Mouse (Mus musculus) E14TG2a.4 (cell line): ENCODE results near the gene Lrrk2.

Source experiments
- H3K27me3 ChIP-seq: 2 replicates; pipeline ENCODE4 v1.6.1; 2014; ENCODE audit warnings: low read length, control low read depth; ENCODE audit not compliant: insufficient read depth
- H3K36me3 ChIP-seq: 2 replicates; pipeline ENCODE4 v1.6.1; 2014; ENCODE audit warnings: low read length, control low read depth; ENCODE audit not compliant: insufficient read depth
- H3K4me1 ChIP-seq: replicated peaks from 2 replicates; pipeline ENCODE4 v1.6.1; 2014; ENCODE audit warnings: low read depth, low read length, control low read depth
- H3K4me3 ChIP-seq: replicated peaks from 2 replicates; pipeline ENCODE4 v1.5.1; 2014; ENCODE audit warnings: mild to moderate bottlenecking, low read length
- H3K9me3 ChIP-seq: 2 replicates; pipeline ENCODE4 v1.6.1; 2014; ENCODE audit warnings: low read length, control low read depth
- CTCF ChIP-seq: conservative IDR thresholded peaks from 2 replicates; pipeline ENCODE4 v1.5.1; 2014; ENCODE audit warnings: low read length
- NANOG ChIP-seq: IDR thresholded peaks from 2 replicates; pipeline ENCODE4 v1.6.1; 2014; ENCODE audit warnings: borderline replicate concordance, low read length, mixed read lengths
- POU5F1 ChIP-seq: IDR thresholded peaks from 2 replicates; pipeline ENCODE4 v1.6.1; 2014; ENCODE audit warnings: low read length, borderline replicate concordance

Gene Lrrk2

DNA sequence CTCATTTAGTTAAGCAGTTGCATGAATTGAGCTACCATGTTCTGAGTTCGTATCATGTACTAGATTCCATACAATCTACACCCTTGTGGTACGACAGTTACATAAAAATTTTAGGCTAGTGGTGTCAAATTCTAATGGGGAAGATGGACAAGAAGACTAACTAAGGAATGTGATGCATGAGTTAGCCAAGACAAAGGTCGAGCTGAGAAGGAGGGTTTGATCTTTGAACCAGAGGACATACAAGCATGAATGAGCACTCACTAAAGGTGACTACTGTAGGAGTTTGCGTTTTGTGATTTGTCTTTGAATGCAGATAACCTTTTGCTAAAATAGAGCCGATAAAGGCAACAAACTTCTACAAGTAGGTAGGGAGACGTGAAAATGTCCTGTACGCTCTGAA lies 31.1 kb downstream of the Lrrk2 start:
- no peak overlapping the region for H3K4me3 ChIP-seq

DNA sequence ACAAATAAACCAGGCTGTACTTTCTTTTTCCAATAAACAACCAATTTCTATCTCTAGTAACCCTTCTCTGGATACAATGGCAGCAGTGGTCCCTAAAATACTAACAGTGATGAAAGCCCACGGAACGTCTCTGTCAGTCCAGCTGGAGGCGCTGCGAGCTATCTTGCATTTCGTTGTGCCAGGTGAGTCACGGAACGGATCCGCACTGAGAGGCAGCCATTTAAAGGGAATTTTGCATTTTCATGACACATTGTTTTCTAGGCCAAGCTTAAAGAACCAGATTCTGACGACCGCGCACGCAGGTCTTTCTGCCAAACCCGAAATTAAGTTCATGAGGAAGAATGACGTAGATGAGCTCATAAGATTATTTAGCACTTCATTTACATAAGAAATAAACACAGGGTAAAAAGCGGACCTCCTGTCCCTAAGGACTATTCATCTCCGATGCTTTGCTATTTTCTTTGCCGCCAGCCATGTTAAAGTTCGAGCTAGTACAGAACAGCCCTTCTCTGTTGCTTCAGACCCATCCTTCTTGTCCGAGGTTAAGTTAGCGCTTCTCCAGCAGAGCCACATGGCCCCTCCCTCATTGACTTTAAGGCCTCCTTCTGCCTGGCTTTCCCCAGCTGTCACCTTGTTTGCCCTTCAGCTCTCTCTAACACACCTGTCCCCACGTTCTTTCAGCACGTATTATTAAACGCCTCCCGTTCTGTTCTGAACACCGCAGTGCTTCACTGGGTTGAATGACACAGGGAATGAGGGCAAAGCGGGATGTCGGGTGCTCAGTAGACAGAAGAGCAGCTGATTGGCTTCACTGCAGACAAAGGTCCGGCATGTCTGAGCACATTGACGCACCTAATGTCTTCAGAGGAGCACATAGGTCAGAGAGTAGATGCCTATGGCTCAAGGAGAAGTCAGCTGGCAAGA lies 36.5 kb downstream of the Lrrk2 start:
- TF ChIP-seq POU5F1 (no peak), CTCF (0 out of 2 replicates have a peak, but pooled peaks have one; percentile 12)
- H3K27me3 ChIP-seq, result peaks cover 5% of the 10 kb centered on the region; the same call in 1 of the 2 replicates
- H3K36me3 ChIP-seq, result no peaks in the 10 kb centered on the region
- no peaks in the 10 kb centered on the region for H3K9me3 ChIP-seq
- peaks cover 10% of the 10 kb centered on the region for H3K4me1 ChIP-seq
- H3K4me3 ChIP-seq, result peak overlapping the region; percentile 32

More for the DNA sequence above, 31.1 kb downstream of the Lrrk2 start:
- Histone ChIP-seq H3K27me3 (no peaks in the 10 kb centered on the region), H3K36me3 (no peaks in the 10 kb centered on the region), H3K4me1 (peaks cover 8% of the 10 kb centered on the region), H3K9me3 (no peaks in the 10 kb centered on the region)
- TF ChIP-seq POU5F1 (no peak), CTCF (no peak), NANOG (no peak)

DNA sequence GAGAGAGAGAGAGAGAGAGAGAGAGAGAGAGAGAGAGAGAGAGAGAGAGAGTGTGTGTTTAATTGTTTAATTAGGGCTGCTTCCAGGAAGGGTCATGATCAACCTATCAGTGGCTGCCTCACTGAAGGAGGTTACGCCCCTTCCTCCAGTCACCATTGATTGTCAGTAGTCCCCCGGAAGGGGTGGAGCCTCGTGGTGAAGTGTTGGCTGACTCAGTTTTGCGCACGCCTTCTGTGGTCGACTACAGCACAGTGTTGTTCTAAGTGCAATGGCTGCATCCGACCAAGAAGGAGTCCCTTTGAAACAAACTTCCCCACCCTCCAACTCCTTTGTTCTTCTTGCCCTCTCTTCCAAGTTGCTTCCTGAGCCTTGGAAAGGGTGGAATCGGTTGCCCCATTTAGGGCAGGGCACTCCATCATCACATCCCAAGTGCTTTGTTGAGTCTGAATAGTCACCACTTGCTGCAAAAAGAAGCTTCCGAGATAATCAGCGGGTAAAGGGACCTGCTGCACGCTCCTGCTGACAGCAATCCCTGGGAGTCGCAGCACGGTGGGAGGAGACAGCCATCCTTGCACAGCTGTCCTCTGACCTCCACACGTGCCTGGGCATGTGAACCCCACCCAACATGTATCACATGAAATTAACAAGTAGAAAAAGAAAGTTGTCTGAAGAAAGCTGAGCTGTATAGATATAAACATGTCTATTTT lies 62.4 kb downstream of the Lrrk2 start:
- H3K4me1 ChIP-seq, result peaks cover 8% of the 10 kb centered on the region; the same call in 1 of the 2 replicates
- no peaks in the 10 kb centered on the region for H3K27me3 ChIP-seq
- H3K4me3 ChIP-seq, result no peak overlapping the region
- no peak for TF ChIP-seq CTCF
- no peak for TF ChIP-seq POU5F1
- no peak for TF ChIP-seq NANOG
- H3K9me3 ChIP-seq, result no peaks in the 10 kb centered on the region; the same call in 1 of the 2 replicates
- H3K36me3 ChIP-seq, result no peaks in the 10 kb centered on the region

DNA sequence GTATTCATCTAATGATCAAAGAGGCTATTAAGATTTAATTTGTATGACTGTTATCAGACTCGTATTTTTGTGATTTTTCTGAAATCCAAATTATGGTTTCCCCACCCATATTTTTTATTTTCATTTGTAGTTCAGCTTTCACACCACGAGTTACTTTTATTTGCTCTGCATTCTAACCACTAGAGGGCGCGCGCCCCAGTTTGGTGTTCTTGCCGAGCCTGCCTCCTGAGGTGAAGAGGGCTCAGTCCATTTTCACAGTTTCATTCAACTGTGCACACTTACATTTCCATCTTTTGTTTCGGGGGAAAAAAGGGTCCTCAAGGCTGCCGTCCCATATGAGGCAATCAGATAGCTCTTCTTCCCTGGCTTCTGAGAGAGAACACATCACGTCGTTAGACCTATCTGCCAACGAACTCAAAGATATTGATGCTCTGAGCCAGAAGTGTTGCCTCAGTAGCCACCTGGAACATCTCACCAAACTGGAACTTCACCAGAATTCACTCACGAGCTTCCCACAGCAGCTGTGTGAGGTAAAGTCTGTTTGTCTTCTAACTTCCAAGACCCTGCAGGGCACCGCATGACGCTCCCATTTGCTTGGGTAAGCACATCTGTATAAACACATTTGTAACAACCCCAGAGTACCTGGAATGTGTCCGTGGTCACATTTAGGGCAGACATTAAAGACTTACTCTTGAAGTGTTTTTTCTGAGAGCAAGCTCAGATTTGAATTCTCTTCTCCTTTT lies 64.0 kb downstream of the Lrrk2 start:
- Histone ChIP-seq H3K27me3 (no peaks in the 10 kb centered on the region), H3K9me3 (no peaks in the 10 kb centered on the region; the same call in 1 of the 2 replicates), H3K4me1 (peaks cover 8% of the 10 kb centered on the region; the same call in 1 of the 2 replicates), H3K36me3 (no peaks in the 10 kb centered on the region), H3K4me3 (no peak overlapping the region)
- peak; percentile 63 for TF ChIP-seq CTCF
- TF ChIP-seq NANOG, result no peak

DNA sequence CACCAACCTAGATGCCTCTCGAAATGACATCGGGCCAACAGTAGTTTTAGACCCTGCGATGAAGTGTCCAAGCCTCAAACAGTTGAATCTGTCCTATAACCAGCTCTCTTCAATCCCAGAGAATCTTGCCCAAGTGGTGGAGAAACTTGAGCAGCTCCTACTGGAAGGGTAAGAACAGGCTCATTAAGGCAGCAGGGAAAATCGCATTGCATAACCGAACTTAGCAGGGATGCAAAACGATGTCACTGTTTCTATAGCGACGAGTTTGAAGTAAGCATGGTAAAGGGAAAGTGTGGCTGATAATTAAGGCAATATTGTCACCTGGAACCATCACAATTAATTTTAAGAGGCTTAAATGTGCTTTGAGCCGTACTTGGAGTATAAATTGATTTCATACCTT lies 65.8 kb downstream of the Lrrk2 start:
- Histone ChIP-seq H3K36me3 (no peaks in the 10 kb centered on the region), H3K4me3 (no peak overlapping the region), H3K27me3 (no peaks in the 10 kb centered on the region), H3K4me1 (peaks cover 8% of the 10 kb centered on the region; the same call in 1 of the 2 replicates), H3K9me3 (no peaks in the 10 kb centered on the region; the same call in 1 of the 2 replicates)
- TF ChIP-seq POU5F1 (no peak), CTCF (no peak), NANOG (no peak)

DNA sequence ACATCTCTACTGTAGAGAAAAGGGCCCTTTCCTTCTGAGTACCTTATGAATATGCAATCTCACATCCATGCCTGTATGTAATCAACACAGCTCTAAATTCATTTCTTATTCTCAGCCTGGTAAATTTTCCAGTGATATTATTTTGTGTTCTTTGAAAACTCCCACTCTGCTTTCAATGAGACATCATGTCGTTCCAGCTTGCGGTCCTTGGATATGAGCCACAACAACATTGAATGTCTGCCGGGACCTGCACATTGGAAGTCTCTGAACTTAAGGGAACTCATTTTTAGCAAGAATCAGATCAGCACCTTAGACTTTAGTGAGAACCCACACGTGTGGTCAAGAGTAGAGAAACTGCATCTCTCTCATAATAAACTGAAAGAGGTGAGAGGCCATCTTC lies 72.5 kb downstream of the Lrrk2 start:
- no peak overlapping the region for H3K4me3 ChIP-seq
- no peak for TF ChIP-seq CTCF
- no peak for TF ChIP-seq POU5F1
- TF ChIP-seq NANOG, result no peak
- H3K27me3 ChIP-seq, result no peaks in the 10 kb centered on the region
- no peaks in the 10 kb centered on the region for H3K36me3 ChIP-seq
- no peaks in the 10 kb centered on the region for H3K4me1 ChIP-seq
- no peaks in the 10 kb centered on the region for H3K9me3 ChIP-seq

DNA sequence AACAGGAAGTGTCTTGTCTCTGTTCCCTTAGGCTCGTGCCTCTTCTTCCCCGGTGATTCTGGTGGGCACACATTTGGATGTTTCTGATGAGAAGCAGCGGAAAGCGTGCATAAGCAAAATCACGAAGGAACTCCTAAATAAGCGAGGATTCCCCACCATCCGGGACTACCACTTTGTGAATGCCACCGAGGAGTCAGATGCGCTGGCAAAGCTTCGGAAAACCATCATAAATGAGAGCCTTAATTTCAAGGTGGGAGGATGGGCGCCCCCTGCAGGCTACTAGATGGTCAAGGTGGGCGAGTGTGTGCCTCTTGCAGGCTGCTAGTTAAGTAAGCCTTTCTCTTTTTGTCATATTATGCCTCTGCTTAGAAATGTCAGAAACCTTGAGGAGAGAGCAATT lies 79.1 kb downstream of the Lrrk2 start:
- no peaks in the 10 kb centered on the region for H3K27me3 ChIP-seq
- H3K4me1 ChIP-seq, result no peaks in the 10 kb centered on the region
- TF ChIP-seq POU5F1 (no peak), NANOG (no peak), CTCF (peak; percentile 45)
- peaks cover 17% of the 10 kb centered on the region for H3K9me3 ChIP-seq
- no peaks in the 10 kb centered on the region for H3K36me3 ChIP-seq
- no peak overlapping the region for H3K4me3 ChIP-seq

DNA sequence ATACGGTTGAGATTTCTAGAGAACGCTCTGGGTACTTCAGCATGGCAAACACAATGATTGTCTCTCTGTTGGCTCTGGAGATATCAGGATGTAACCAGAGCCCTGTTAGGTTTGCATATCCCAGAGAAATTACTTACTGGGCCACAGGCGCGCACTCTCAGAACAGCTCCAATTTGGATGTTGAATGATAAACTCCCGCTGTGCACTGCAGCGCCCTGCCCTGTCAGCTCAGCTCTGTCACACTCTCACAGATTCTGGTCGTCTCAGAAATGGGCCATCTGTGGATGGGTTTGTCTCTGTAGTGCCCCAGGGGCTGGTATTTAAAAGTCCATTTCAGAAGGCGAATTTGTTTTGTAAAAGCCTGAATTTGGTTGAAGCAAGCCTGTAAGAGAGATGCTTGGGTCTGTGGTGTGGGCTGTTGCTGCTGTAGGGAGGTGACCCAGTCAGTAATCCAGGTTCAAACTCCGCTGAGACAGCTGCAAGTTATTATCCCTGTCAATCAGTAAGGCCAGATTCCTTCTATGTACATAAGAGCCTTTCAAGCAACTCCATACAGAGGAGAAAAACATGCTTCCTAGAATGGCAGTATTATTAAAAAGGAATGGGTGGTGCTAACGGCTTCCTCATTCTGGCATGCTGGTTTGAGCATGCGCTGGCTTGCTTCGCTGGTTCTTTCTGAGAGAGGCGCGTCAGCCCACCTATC lies 80.6 kb downstream of the Lrrk2 start:
- Histone ChIP-seq H3K4me1 (no peaks in the 10 kb centered on the region), H3K4me3 (no peak overlapping the region), H3K27me3 (no peaks in the 10 kb centered on the region), H3K9me3 (peaks cover 17% of the 10 kb centered on the region), H3K36me3 (no peaks in the 10 kb centered on the region)
- no peak for TF ChIP-seq CTCF
- TF ChIP-seq NANOG, result no peak
- TF ChIP-seq POU5F1, result no peak
